ENCODE assay signal across 8 mouse cellular contexts in the genomic region with DNA sequence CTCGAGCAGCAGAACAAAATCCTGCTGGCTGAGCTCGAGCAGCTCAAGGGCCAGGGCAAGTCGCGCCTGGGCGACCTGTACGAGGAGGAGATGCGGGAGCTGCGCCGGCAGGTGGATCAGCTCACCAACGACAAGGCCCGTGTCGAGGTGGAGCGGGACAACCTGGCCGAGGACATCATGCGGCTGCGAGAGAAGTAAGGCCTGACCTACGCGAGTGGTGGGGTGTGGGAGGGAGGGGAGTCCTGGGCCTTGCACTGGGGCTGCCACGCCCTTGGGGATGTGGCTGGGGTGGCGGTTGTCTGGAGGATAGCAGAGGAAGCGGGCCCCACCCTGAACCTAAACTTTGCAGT. TPM values are rescaled to one million over a fixed set of nuclear protein-coding genes. Genes with fewer than 3 reads are reported as not detected.
A peak's percentile ranks its signal among the peaks of the same experiment; 100 is the strongest.
DNase-seq lines count a peak whose midpoint lies in the region; ATAC-seq and TF ChIP-seq lines count a peak whose summit lies in the region.

No protein-coding gene starts in this region.

- H3K4me1 ChIP-seq in kidney, embryonic 14.5 days (ENCODE audit: control insufficient read depth, insufficient read depth, low read length): peaks cover 4% of the 10 kb centered on the region; the same call in 1 of the 2 replicates
- H3K4me1 ChIP-seq in cortical plate, adult 2 months (ENCODE audit: control insufficient read depth, insufficient read depth, low read length): peaks cover 1% of the 10 kb centered on the region

- H3K27ac ChIP-seq in kidney, embryonic 14.5 days (ENCODE audit: low read depth, low read length): peak overlapping the region; percentile 95; the same call in 1 of the 2 replicates
- no peak overlapping the region for H3K27ac ChIP-seq in cortical plate, adult 2 months (ENCODE audit: insufficient read depth, low read length)
- H3K27ac ChIP-seq in macrophage: peak overlapping the region; percentile 98

- peaks cover 50% of the 10 kb centered on the region for H3K79me2 ChIP-seq in macrophage (ENCODE audit: inconsistent target)

- peak overlapping the region; percentile 77 for H3K4me2 ChIP-seq in kidney, embryonic 14.5 days (replicated peaks; ENCODE audit: low read depth, low read length)

- peak overlapping the region; percentile 70 for H3K9ac ChIP-seq in kidney, embryonic 14.5 days (ENCODE audit: low read depth, low read length)

- H3K4me3 ChIP-seq in kidney, embryonic 14.5 days (ENCODE audit: low read length): peak overlapping the region; percentile 73
- H3K4me3 ChIP-seq in cortical plate, adult 2 months (ENCODE audit: insufficient read depth, low read length): peak overlapping the region; percentile 41
- H3K4me3 ChIP-seq in macrophage (ENCODE audit: inconsistent target): peak overlapping the region; percentile 83

- no peaks in the 10 kb centered on the region for H3K27me3 ChIP-seq in kidney, embryonic 14.5 days (ENCODE audit: control insufficient read depth, insufficient read depth, low read length)

- no peaks in the 10 kb centered on the region for H3K9me3 ChIP-seq in kidney, embryonic 14.5 days (ENCODE audit: control insufficient read depth, low read length)

- 1% methylated on average over 21 of the region's 21 CpGs for WGBS in kidney, embryonic 14.5 days
- WGBS in macrophage (ENCODE audit: missing documents): 2% methylated on average over 19 of the region's 21 CpGs

- DNase-seq in kidney, adult 18-20 months: no peak
- DNase-seq in heart, adult 8-10 months (ENCODE audit: low spot score): peak; percentile 48
- DNase-seq in kidney, postnatal 10 days: peak; percentile 57
- peak; percentile 83 for DNase-seq in spleen, postnatal 36 days (ENCODE audit: low spot score in 2 of 2)
- DNase-seq in right cerebral cortex, adult 18-20 months: no peak

- no peak for TF ChIP-seq POLR2A in cortical plate, adult 2 months (IDR thresholded peaks at IDR 0.05; ENCODE audit: extremely low read depth, insufficient read depth, low read length)

- no peak for TF ChIP-seq CTCF in cortical plate, adult 2 months (IDR thresholded peaks at IDR 0.05; ENCODE audit: extremely low read depth, insufficient read depth, low read length)

- H3K36me3 ChIP-seq in kidney, embryonic 14.5 days (ENCODE audit: control insufficient read depth, insufficient read depth, low read length): peaks cover 16% of the 10 kb centered on the region
- H3K36me3 ChIP-seq in macrophage (ENCODE audit: inconsistent target): peaks cover 27% of the 10 kb centered on the region

- 0 out of 2 replicates have a peak, but pooled peaks have one; percentile 8 for ATAC-seq in kidney, embryonic 14.5 days (ENCODE audit: low FRiP score, low TSS enrichment)

RNA-seq across cellular contexts. Expression of gene Vim, which starts 1.0 kb away (rescaled TPM):
- polyA plus RNA-seq in kidney, embryonic 14.5 days (2014; fragmentation: Nextera tagmentation; extraction: Ambion mirVana): 430 and 475 TPM in 2 replicates
- 85.8 and 101 TPM in 2 replicates for polyA plus RNA-seq in cortical plate, adult 2 months (2012; rRNA removed)
- total RNA-seq in heart, adult 8-10 months (2022): 100 to 1,000 TPM; 214 to 291 (median 257) TPM
- 1,000 to 10,000 TPM in 11 of 26 experiments, 100 to 1,000 TPM in 15; 356 to 3,689 (median 853) TPM for total RNA-seq in macrophage (2018; cell fraction: chromatin; rRNA removed)
- total RNA-seq in macrophage (2018; cell fraction: cytosol; rRNA removed): 1,000 to 10,000 TPM; 1,475 to 4,121 (median 2,080) TPM
- total RNA-seq in macrophage (2018; cell fraction: nucleus; rRNA removed): 1,000 to 10,000 TPM in 22 of 26 experiments, 100 to 1,000 TPM in 4; 768 to 3,052 (median 1,507) TPM
- polyA plus RNA-seq in macrophage (2018): 760 to 2,516 TPM (median 1,050 TPM) in 3 replicates

RNA-seq across cellular contexts. Expression of gene Trdmt1, which starts 30.3 kb away (rescaled TPM):
- polyA plus RNA-seq in kidney, embryonic 14.5 days (2014; fragmentation: Nextera tagmentation; extraction: Ambion mirVana): 12.8 and 16.3 TPM in 2 replicates
- polyA plus RNA-seq in cortical plate, adult 2 months (2012; rRNA removed): 4.8 and 5.4 TPM in 2 replicates
- total RNA-seq in heart, adult 8-10 months (2022): 1 to 10 TPM; 6.3 to 8.9 (median 7.5) TPM
- 10 to 100 TPM in 3 of 26 experiments, 1 to 10 TPM in 23; 2.1 to 11.2 (median 7.7) TPM for total RNA-seq in macrophage (2018; cell fraction: chromatin; rRNA removed)
- total RNA-seq in macrophage (2018; cell fraction: cytosol; rRNA removed): 1 to 10 TPM; 3.5 to 6.7 (median 4.7) TPM
- 1 to 10 TPM; 2.4 to 9.7 (median 4.9) TPM for total RNA-seq in macrophage (2018; cell fraction: nucleus; rRNA removed)
- polyA plus RNA-seq in macrophage (2018): 6.1 to 7.7 TPM (median 6.1 TPM) in 3 replicates

Comparison
In these comparisons a context has a peak if more than half of its experiments do, and no peak if none do; other contexts are left out.
1. DNase-seq: peak in heart, adult 8-10 months (single experiment), kidney, postnatal 10 days (single experiment) and spleen, postnatal 36 days (2 of 2); none in kidney, adult 18-20 months (single experiment) and right cerebral cortex, adult 18-20 months (single experiment).
2. Peak in every context shown above with its lines, with median percentiles within 50 percentile points of each other: H3K4me3 ChIP-seq.